Mouse (Mus musculus): Measurements from ENCODE around the gene Rec114. TPM values are rescaled to one million over a fixed set of nuclear protein-coding genes. Genes with fewer than 3 reads are reported as not detected.

Gene Rec114
- total RNA-seq, 4 experiments from 2014 or later: not detected

Other genes with a start within 250 kb of the Rec114 start
- 1 to 10 TPM; 7.8 to 9.5 (median 8.7) TPM for gene Cd276, start 188.5 kb downstream of the Rec114 start, total RNA-seq (2022)
- gene Nptn, start 161.7 kb downstream of the Rec114 start, total RNA-seq (2022): 100 to 1,000 TPM; 856 to 995 (median 934) TPM
- 1 to 10 TPM; 4.8 to 6.2 (median 5.5) TPM for gene Hcn4, start 79.4 kb upstream of the Rec114 start, total RNA-seq (2022)

Data from left cerebral cortex, adult 8-10 months (tissue).